Mouse (Mus musculus) midbrain, embryonic 11.5 days (tissue): ENCODE measurements around the gene Ate1. TPM values are rescaled to one million over a fixed set of nuclear protein-coding genes. Genes with fewer than 3 reads are reported as not detected.
A peak's percentile ranks its signal among the peaks of the same experiment; 100 is the strongest.
"Not testable (repeated sequence)": the region's sequence is repeated elsewhere in the genome, so short reads cannot be mapped to it uniquely, and the experiment has no call there.

Source experiments
- ATAC-seq: fragments of 200-750 bp; cut with Nextera tagmentation; 2 replicates; pipeline ENCODE4 v1.8.0; 2017; ENCODE audit warnings: moderate TSS enrichment, moderate library complexity; ENCODE audit not compliant: low FRiP score
- DNase-seq: peaks from one replicate; pipeline ENCODE4 v3.0.0; 2015; ENCODE audit warnings: low spot score; ENCODE audit errors: missing footprints
- H3K27ac ChIP-seq: fragments of 300-500 bp; sonication (generic); 2 replicates; pipeline ENCODE4 v1.5.1; 2014; ENCODE audit warnings: low read depth, low read length
- H3K27me3 ChIP-seq: fragments of 300-500 bp; sonication (generic); 2 replicates; pipeline ENCODE4 v1.6.1; 2014; ENCODE audit warnings: mild to moderate bottlenecking, low read length, moderate library complexity, mixed read lengths; ENCODE audit not compliant: control insufficient read depth, insufficient read depth
- H3K36me3 ChIP-seq: fragments of 300-500 bp; sonication (generic); 2 replicates; pipeline ENCODE4 v1.6.1; 2014; ENCODE audit warnings: mild to moderate bottlenecking, low read length, moderate library complexity, mixed read lengths; ENCODE audit not compliant: control insufficient read depth, insufficient read depth
- H3K4me1 ChIP-seq: fragments of 300-500 bp; sonication (generic); 2 replicates; pipeline ENCODE4 v1.6.1; 2014; ENCODE audit warnings: low read length; ENCODE audit not compliant: control insufficient read depth, insufficient read depth
- H3K4me2 ChIP-seq: fragments of 300-500 bp; sonication (generic); 2 replicates; pipeline ENCODE4 v1.6.1; 2014; ENCODE audit warnings: mild to moderate bottlenecking, moderate library complexity
- H3K4me3 ChIP-seq: fragments of 300-500 bp; sonication (generic); 2 replicates; pipeline ENCODE4 v1.5.1; 2014; ENCODE audit warnings: low read depth, low read length
- H3K9ac ChIP-seq: fragments of 300-500 bp; sonication (generic); 2 replicates; pipeline ENCODE4 v1.6.1; 2014; ENCODE audit warnings: low read length
- H3K9me3 ChIP-seq: fragments of 300-500 bp; sonication (generic); 2 replicates; pipeline ENCODE4 v1.6.1; 2016; ENCODE audit warnings: low read length; ENCODE audit not compliant: control insufficient read depth
- WGBS: fragments of 180-500 bp; shearing (Covaris S2); extraction: QIAGEN DNeasy Blood & Tissue Kit; methylation state at CpG from one replicate; pipeline ENCODE4 v1.1.7; 2014; 5-methylcytosine and 5-hydroxymethylcytosine counted together
- polyA plus RNA-seq: library from polyadenylated mRNA; unstranded; fragments of >200 nt; fragmentation: Nextera tagmentation; extraction: Ambion mirVana; gene quantifications from 2 replicates; pipeline ENCODE4 v1.2.1, GENCODE M21; 2014

The Ate1 gene
- polyA plus RNA-seq, 1 experiment from 2014 or later: 57.1 TPM

DNA sequence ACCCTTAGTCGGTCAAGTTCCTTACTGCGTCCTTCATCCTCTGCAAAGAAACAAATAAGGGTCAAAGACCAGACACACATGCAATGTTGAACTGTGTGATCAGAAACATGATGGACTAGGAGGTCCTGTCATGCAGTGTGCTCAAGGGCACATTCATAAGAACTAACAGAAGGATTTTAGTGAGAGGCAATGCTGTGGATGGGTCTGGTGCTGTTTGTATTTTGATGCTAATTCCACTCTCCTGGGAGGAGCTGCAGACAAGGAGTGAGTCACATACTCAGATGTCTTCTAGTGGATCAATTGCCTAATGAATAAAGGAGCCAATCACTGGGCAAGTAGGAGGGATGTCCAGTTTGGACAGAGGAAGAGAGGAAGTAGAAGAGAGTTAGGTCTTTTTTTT lies 125.5 kb downstream of the Ate1 start:
- 96% methylated on average over 2 of the region's 2 CpGs for WGBS
- H3K27ac ChIP-seq: no peak overlapping the region
- no peak overlapping the region for H3K4me2 ChIP-seq
- no peak overlapping the region for H3K9ac ChIP-seq
- H3K9me3 ChIP-seq: no peaks in the 10 kb centered on the region
- no peak overlapping the region for H3K4me3 ChIP-seq
- 0 out of 2 replicates have a peak, but pooled peaks cover 2% of the 10 kb centered on the region for H3K36me3 ChIP-seq
- ATAC-seq (no peak), DNase-seq (no peak)
- H3K27me3 ChIP-seq: no peaks in the 10 kb centered on the region
- no peaks in the 10 kb centered on the region for H3K4me1 ChIP-seq

DNA sequence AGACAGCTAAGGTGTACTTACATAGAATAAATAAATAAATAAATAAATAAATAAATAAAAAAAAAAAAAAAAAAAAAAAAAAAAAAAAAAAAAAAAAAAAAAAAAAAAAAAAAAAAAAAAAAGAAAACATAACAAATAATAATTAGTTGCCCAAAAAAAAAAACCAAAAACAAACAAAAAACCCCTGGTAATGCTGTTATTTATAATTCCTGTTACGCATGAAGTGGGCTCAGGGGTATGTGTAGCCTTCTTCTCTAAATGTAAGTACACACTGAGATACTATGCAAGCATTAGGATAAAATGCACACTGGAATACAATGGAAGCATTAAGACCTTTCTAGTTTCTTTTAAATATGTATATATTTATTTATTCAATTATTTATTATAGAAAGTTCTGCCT lies 130.1 kb downstream of the Ate1 start:
- not testable (repeated sequence) for H3K4me3 ChIP-seq, H3K4me2 ChIP-seq, DNase-seq, H3K9ac ChIP-seq, H3K27me3 ChIP-seq, H3K9me3 ChIP-seq, ATAC-seq, H3K36me3 ChIP-seq, H3K27ac ChIP-seq
- H3K4me1 ChIP-seq: peaks cover 14% of the 10 kb centered on the region
- WGBS: 100% methylated on average over 1 of the region's 1 CpGs

DNA sequence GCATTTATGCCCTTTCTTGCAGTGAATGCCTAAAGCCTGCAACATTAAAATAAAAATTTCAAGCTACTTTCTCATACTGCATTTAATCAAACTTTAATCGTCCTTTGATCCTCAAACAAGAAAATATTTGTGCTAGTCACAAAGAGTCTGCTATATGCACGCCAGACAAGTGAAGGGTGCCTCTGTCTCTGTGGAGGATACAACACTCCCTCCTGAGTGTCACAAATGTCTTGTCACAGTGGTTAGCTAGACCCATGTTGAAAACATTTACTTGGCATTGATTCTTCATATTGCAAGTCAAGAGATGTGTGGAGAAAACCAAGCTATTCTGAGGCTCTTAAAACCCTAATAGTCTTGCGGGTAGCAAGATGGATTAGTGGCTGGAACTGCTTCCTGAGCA lies 133.9 kb downstream of the Ate1 start:
- no peak for DNase-seq
- peaks cover 2% of the 10 kb centered on the region; the same call in 1 of the 2 replicates for H3K36me3 ChIP-seq
- no peaks in the 10 kb centered on the region for H3K27me3 ChIP-seq
- H3K9ac ChIP-seq: no peak overlapping the region
- H3K4me3 ChIP-seq: no peak overlapping the region
- no peaks in the 10 kb centered on the region for H3K9me3 ChIP-seq
- peaks cover 14% of the 10 kb centered on the region for H3K4me1 ChIP-seq
- H3K4me2 ChIP-seq: no peak overlapping the region
- H3K27ac ChIP-seq: peak overlapping the region; percentile 8; the same call in 1 of the 2 replicates
- ATAC-seq: no peak
- 41% methylated on average over 3 of the region's 3 CpGs for WGBS

DNA sequence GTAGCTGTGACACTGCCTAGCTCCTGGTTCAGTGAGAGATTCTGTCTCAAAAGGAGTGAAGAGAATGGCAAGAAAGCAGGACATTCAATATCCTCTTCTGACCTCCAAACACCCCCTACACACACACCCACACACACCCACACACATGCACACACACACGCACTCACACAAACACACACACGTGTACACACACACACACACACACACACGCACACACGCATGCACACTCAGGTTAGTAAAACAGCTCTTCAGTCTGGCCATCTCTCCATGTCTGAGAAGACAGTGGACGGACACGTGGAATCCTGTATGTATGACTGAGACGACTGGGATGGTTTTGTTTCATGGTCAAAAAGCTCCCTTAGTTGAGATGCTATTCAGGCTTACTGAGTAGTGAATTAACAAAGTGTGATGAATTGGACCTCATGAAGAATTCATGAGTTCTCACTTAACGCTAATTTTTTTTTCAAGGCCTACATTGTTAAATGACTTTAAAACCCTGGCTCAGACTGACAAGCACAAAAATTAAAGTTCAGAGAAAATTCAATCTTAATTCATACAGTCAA lies 134.4 kb downstream of the Ate1 start:
- WGBS: 43% methylated on average over 8 of the region's 8 CpGs
- Histone ChIP-seq H3K4me3 (no peak overlapping the region), H3K27ac (no peak overlapping the region), H3K9me3 (no peaks in the 10 kb centered on the region), H3K4me2 (no peak overlapping the region), H3K27me3 (no peaks in the 10 kb centered on the region; the same call in 1 of the 2 replicates), H3K36me3 (peaks cover 2% of the 10 kb centered on the region; the same call in 1 of the 2 replicates), H3K9ac (no peak overlapping the region), H3K4me1 (peaks cover 14% of the 10 kb centered on the region)
- ATAC-seq (peak; percentile 69), DNase-seq (peak; percentile 85)

DNA sequence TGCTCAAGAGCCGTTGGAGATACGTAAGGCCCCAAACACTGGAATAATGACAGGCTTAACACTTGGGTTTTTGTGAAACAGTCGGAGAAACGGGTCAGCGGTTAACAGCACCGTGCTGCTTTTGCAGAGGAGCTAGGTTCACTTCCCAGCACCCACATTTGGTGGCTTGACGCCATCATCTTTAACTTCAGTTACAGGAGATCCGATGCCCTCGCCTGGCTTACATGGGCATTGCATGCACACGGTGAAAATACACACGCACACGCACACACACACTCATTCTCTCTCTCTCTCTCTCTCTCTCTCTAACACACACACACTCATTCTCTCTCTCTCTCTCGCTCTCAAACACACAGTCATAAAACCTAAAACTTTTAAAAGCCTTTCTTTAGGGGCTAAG lies 138.0 kb downstream of the Ate1 start:
- Histone ChIP-seq H3K27me3 (no peaks in the 10 kb centered on the region; the same call in 1 of the 2 replicates), H3K36me3 (no peaks in the 10 kb centered on the region; the same call in 1 of the 2 replicates), H3K4me3 (no peak overlapping the region), H3K9me3 (no peaks in the 10 kb centered on the region), H3K4me1 (peaks cover 14% of the 10 kb centered on the region), H3K27ac (no peak overlapping the region), H3K4me2 (no peak overlapping the region), H3K9ac (no peak overlapping the region)
- 95% methylated on average over 13 of the region's 13 CpGs for WGBS
- ATAC-seq (no peak), DNase-seq (no peak)

DNA sequence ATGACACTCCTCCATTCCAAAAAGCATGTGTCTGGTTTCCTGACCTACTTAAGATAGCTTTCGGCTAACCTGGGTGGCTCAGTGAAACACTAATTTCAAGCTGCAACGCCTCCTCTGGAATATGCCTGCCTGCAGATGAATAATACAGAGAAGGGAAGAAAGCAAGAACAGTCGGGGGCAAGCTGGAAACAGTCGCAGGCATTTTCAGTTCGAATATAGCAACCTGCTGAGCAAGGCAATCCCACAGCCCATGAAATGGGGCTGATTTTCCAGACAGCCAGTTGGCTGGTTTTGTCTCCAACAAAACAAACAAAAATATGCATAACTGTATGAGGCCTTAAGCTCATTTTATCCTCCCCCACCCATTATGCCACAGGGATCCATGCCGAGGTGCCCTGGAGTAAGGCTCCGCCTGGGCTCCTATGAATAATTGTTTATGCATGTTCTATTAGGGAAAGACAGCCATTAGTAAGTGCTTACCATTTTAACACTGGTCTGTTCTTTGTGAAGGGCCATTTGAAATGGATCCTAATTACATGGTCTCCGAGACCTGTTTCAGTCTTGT lies 138.7 kb downstream of the Ate1 start:
- Histone ChIP-seq H3K27ac (no peak overlapping the region), H3K4me3 (no peak overlapping the region), H3K4me1 (peaks cover 9% of the 10 kb centered on the region; the same call in 1 of the 2 replicates), H3K9me3 (no peaks in the 10 kb centered on the region), H3K9ac (no peak overlapping the region), H3K27me3 (no peaks in the 10 kb centered on the region; the same call in 1 of the 2 replicates), H3K36me3 (no peaks in the 10 kb centered on the region), H3K4me2 (no peak overlapping the region)
- ATAC-seq (no peak), DNase-seq (no peak)
- WGBS: 68% methylated on average over 8 of the region's 8 CpGs

DNA sequence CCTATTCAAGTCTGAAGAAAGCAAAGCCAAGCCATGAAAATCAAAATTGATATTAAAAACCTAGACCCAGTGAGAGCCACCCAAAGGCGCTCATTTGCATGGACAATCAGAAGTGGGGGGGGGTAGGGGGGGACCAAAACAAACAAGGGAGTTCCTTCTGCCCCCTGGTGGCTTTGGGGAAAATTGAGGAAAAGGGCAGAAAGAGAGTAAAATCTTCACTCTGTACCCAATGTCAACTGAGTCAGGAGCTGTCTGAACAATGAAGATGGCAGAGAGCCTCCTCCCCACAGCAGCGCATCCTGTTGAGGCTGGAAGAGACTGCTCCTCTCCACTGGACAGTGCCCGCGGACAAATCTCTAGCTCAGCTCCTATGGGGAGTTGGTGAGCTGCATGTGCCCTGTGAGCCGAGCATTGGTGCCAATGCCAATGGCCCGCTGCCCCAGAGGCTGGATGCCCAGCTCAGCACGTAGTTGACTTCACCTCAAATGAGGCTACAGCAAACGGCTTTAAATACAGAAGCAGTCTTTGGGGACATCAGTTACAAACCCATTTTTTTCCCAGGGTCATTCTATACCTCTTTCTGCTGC lies 139.3 kb downstream of the Ate1 start:
- H3K4me2 ChIP-seq: no peak overlapping the region
- ATAC-seq: no peak
- H3K36me3 ChIP-seq: no peaks in the 10 kb centered on the region
- no peak overlapping the region for H3K4me3 ChIP-seq
- H3K27ac ChIP-seq: no peak overlapping the region
- H3K4me1 ChIP-seq: peaks cover 7% of the 10 kb centered on the region; the same call in 1 of the 2 replicates
- H3K27me3 ChIP-seq: no peaks in the 10 kb centered on the region; the same call in 1 of the 2 replicates
- WGBS: 83% methylated on average over 8 of the region's 8 CpGs
- DNase-seq: no peak
- H3K9ac ChIP-seq: no peak overlapping the region
- no peaks in the 10 kb centered on the region for H3K9me3 ChIP-seq

DNA sequence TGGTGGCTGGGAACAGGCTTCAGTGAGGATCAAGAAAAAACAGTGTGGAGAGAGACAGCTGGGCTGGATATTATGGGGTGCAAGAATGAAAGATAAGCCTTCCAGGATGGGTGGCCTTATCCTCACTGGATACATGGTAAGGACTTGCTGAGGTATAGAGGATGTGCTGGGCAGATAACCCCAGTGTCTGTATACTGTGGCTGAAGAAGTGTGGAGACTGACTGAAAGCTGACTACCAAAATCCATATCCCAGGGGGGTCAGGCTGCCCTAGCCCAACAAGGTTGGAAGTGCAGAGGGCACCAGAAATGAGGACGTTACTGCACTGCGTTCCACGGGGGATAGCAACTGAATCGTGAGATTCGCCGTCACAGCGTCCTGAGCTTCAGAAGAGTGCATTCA lies 139.8 kb downstream of the Ate1 start:
- Histone ChIP-seq H3K4me2 (no peak overlapping the region), H3K4me3 (no peak overlapping the region), H3K9me3 (no peaks in the 10 kb centered on the region), H3K36me3 (no peaks in the 10 kb centered on the region), H3K4me1 (peaks cover 2% of the 10 kb centered on the region; the same call in 1 of the 2 replicates), H3K27ac (no peak overlapping the region), H3K27me3 (no peaks in the 10 kb centered on the region; the same call in 1 of the 2 replicates), H3K9ac (no peak overlapping the region)
- WGBS: 91% methylated on average over 7 of the region's 7 CpGs
- DNase-seq (no peak), ATAC-seq (no peak)

DNA sequence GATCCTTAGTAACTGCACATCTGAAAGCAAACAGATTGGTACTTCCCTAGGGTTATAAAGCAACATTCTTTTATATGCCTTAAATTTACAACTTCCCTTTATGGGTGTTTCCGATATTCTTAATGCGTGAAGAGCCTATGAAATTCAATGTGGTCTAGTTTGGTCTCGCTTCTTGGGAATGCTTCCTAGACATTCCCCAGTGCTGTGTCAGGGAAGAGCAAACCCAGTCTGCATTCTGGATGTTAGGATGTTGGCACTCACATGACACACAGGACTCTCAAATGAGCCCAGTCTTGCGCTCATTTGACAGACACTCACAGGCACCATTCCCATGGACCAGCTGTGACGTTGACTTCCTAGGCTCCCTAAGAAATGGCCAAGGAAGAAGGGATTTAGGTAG lies 140.3 kb downstream of the Ate1 start:
- DNase-seq: no peak
- Histone ChIP-seq H3K27me3 (no peaks in the 10 kb centered on the region; the same call in 1 of the 2 replicates), H3K4me3 (no peak overlapping the region), H3K4me2 (no peak overlapping the region), H3K4me1 (no peaks in the 10 kb centered on the region), H3K9ac (no peak overlapping the region), H3K36me3 (no peaks in the 10 kb centered on the region), H3K9me3 (no peaks in the 10 kb centered on the region), H3K27ac (no peak overlapping the region)
- WGBS: 87% methylated on average over 5 of the region's 5 CpGs
- no peak for ATAC-seq
